Mouse (Mus musculus) left cerebral cortex, adult 18-20 months (tissue): ENCODE measurements around the gene Tex14. TPM values are rescaled to one million over a fixed set of nuclear protein-coding genes. Genes with fewer than 3 reads are reported as not detected.
A peak's percentile ranks its signal among the peaks of the same experiment; 100 is the strongest.

Experiments
- DNase-seq, 2 experiments: peaks; one replicate each; pipeline ENCODE4 v3.0.0; 2021 to 2022; ENCODE audit warnings: low spot score in 2 of 2, mixed read lengths in 1 of 2
- total RNA-seq, 2 experiments: library from RNA; stranded (reverse); gene quantifications; 2 replicates each; pipeline ENCODE4 v1.2.3; 2021

The Tex14 gene
- total RNA-seq, 2 experiments from 2014 or later: 0.14 to 0.30 TPM

- DNase-seq: no peak
Observed at GRCm38 (mm10) chr11:87566501-87566900, 161.6 kb downstream of the Tex14 start, which contains the start of gene Gm11492. Gene Gm11492, plus strand, starts transcription at chr11:87566653.

GRCm38 (mm10) chr11:87568255-87568953, 163.5 kb downstream of the Tex14 start, which contains the start of gene Sept4:
Gene Sept4, plus strand, starts transcription at chr11:87568903.
- DNase-seq: no peak

- DNase-seq: no peak
Observed at GRCm38 (mm10) chr11:87570743-87571142, 165.9 kb downstream of the Tex14 start.

GRCm38 (mm10) chr11:87571361-87571950, 166.6 kb downstream of the Tex14 start:
- no peak for DNase-seq

- no peak for DNase-seq
Observed at GRCm38 (mm10) chr11:87573751-87574150, 168.9 kb downstream of the Tex14 start.

- DNase-seq: no peak
Observed at GRCm38 (mm10) chr11:87574520-87575180, 169.8 kb downstream of the Tex14 start.

- no peak for DNase-seq
Observed at GRCm38 (mm10) chr11:87577601-87578248, 172.9 kb downstream of the Tex14 start.

GRCm38 (mm10) chr11:87578249-87578962, 173.5 kb downstream of the Tex14 start:
- peak; percentile 65 to 77 for DNase-seq

GRCm38 (mm10) chr11:87578963-87579601, 174.2 kb downstream of the Tex14 start:
- DNase-seq: no peak

- no peak for DNase-seq
Observed at GRCm38 (mm10) chr11:87579713-87580112, 174.8 kb downstream of the Tex14 start.

GRCm38 (mm10) chr11:87580543-87581085, 175.7 kb downstream of the Tex14 start:
- DNase-seq: no peak

GRCm38 (mm10) chr11:87581161-87581865, 176.4 kb downstream of the Tex14 start:
- no peak for DNase-seq

GRCm38 (mm10) chr11:87581933-87582710, 177.3 kb downstream of the Tex14 start:
- DNase-seq: peak; percentile 50 to 68

GRCm38 (mm10) chr11:87583291-87584034, 178.6 kb downstream of the Tex14 start:
- DNase-seq: no peak

GRCm38 (mm10) chr11:87584711-87585505, 180.0 kb downstream of the Tex14 start:
- no peak for DNase-seq

- no peak for DNase-seq
Observed at GRCm38 (mm10) chr11:87587211-87587874, 182.5 kb downstream of the Tex14 start.

GRCm38 (mm10) chr11:87589605-87590004, 184.7 kb downstream of the Tex14 start:
- DNase-seq: no peak
